Mouse (Mus musculus) hindlimb bud, embryonic 11.5 days (tissue): ENCODE data around the gene Mob3b.

Source experiments
- DNase-seq: peaks from one replicate; pipeline ENCODE4 v3.0.0-alpha.2; 2012; ENCODE audit warnings: low read depth, low spot score; ENCODE audit errors: extremely low spot score

The Mob3b gene

DNA sequence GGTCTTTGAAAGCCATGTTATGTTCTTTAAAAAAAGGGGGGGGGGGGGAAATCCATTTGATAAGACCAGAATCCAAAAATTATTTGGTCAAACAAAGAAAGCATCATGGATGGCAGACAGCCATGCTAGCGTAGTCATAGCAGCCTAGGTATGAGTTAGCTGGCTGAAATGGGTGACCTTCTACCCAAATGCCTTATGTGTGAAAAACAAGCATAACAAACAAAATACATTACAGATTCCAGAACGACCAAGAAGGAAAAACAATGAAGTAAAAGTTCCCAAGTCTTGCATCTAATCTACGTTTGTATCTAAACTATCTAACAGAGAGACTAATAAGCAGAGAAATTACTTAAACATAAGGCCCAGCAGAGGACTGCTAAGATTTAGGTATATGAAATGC is 6.6 kb downstream of the Mob3b start:
- DNase-seq, result no peak

DNA sequence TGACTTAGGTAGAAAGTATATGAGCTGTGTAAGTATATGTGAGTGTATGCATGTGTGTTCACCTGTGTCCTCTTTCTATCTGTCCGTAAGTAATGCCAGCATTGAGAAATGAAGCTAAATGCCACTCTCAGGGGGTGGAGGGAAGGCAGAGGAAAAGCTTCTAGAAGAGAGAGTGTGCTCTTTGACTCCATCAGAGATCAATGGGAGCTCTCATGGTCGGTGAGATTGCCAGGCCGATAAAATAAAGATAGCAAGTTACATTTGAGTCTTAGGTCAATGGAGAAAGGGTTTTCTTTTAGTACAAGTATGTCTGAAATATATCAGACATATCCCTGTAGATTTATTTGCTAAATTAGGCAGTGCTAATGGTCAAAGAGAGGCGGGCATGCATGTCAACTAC is 9.0 kb downstream of the Mob3b start:
- DNase-seq, result no peak

- no peak for DNase-seq
Observed at GRCm38 (mm10) chr4:35146597-35146996, 10.7 kb downstream of the Mob3b start.

GRCm38 (mm10) chr4:35145726-35146125 is 11.6 kb downstream of the Mob3b start:
- no peak for DNase-seq

DNA sequence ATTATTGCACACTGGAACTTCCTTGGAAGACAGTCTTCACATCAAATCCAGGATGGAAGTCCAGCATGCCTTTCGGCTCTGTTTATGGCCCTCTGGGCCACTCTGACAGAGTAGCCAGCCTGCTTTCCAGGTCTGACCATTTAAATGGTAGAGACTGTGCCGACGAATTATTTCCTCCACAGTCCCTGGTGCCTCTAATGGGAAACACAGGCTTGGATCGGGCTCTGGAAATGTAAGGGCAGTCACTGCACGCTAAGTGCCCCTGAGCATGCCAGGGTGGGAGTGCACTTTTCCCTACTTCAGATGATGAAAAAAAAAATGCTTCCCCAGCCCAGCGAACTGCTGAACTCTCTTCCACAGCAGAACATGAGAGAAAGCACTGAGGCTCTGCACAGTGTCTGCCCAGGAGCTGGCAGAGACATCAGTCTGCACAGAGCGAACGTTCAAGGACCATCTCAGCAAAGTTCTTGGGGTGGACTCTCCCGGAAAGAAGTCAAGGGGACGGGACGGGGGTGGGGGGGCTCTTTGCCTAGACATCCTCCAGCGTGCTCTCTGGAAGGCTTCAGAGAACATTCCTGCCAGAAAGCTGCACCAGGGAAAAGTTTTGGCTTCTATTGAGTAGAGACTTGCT is 13.7 kb downstream of the Mob3b start:
- DNase-seq, result no peak

GRCm38 (mm10) chr4:35140317-35140716 is 17.0 kb downstream of the Mob3b start:
- DNase-seq, result no peak

DNA sequence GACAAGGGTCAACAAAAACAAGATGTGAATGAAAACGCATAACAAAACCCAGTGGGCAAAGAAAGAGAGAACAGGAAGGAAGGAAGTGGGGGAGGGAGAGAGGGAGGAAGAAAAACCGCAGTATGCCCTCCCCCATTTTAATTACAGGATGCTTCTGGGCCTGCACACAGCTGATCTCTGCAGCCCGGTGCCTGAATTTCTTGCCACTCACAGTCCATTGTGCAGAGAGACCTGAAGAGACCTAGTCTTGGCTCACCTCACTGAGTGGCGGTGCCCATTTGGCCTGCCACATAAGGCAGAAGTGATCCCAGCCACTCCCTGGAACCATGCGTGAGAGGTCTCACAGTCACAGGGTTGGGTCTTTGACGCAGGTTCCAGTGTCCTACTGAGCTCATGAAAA is 19.2 kb downstream of the Mob3b start:
- no peak for DNase-seq

- no peak for DNase-seq
Observed at GRCm38 (mm10) chr4:35136996-35137395, 20.3 kb downstream of the Mob3b start.

DNA sequence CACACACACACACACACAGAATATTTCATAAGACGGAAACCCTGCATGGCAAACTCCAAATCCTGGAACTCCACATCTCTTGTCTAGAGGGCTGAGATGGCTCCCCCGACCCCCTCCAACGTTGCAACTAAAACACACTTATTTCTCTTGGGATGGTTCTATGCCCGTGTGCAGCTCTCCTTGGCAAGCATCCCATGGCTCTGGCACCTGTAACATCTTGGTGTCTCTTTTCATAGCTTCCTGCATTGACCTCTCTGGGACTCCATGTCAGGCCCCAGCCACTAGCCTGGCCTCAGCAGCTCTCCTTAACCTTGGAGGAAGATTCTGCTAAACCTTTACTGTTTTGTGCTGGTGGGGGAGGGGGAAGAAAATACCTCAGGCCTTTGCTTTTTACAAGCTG is 21.5 kb downstream of the Mob3b start:
- no peak for DNase-seq

GRCm38 (mm10) chr4:35134846-35135611 is 22.3 kb downstream of the Mob3b start:
- DNase-seq, result no peak

DNA sequence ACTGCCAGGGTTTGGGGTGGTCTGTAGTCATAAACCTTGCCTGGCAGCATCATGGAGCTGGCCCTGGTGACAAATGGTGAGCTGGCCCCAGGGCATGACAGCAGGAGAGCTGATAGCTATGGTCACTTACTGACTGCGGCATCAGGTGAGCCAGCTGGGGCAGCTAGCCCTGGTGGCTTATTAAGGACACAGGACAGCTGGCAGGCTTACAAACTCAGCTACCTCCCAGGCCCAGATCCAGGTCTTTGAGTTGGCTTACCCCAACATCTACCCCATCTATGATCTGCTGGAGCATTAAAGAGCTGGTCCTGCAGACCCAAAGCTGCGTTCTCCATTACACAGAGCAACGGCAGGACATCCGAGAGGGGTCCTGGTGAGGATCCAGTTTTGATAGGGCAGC is 23.9 kb downstream of the Mob3b start:
- DNase-seq, result no peak

GRCm38 (mm10) chr4:35131592-35131991 is 25.7 kb downstream of the Mob3b start:
- no peak for DNase-seq

- no peak for DNase-seq
Observed at GRCm38 (mm10) chr4:35130411-35130948, 26.8 kb downstream of the Mob3b start.

GRCm38 (mm10) chr4:35127759-35128158 is 29.5 kb downstream of the Mob3b start:
- no peak for DNase-seq

GRCm38 (mm10) chr4:35126776-35127175 is 30.5 kb downstream of the Mob3b start:
- DNase-seq, result no peak

DNA sequence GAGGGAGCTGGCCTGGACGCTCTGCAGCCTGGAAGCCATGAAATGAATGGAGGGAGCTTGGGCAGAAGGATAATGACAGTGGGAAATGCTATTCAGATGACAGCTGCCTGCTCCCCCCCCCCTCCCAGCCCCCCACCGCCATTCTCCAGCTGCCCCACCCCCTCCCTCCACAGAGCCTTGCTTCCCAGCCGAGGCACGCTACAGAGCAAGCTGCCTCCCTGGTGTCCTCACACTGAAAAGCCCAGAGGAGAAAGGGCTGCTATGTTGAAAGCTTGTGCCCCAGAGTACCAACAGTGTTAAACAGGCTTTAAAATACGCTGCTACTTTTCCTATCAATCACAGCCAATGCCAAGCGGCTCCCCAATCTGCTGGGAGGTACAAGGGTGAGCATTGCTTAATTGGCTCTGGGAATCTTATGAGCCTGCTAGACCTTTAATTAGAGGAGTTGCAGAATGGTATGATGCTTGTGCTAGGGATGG is 31.9 kb downstream of the Mob3b start:
- no peak for DNase-seq

DNA sequence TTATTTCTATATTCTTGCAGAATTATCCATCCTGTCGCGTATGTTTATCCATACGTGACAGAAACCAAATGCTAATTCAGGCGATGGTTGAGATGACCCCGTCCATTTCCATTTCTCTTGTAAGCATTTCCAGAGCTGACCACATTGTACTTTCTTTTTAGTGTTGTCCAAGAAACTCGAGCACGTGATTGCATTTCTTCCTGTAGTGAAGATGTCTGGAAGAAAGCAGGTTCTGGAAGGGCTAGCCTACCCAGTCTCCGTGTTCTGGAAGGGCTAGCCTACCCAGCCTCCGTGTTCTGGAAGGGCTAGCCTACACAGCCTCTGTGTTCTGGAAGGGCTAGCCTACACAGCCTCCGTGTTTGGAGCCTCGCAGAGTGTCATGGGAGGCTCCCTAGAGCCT is 33.3 kb downstream of the Mob3b start:
- DNase-seq, result no peak

DNA sequence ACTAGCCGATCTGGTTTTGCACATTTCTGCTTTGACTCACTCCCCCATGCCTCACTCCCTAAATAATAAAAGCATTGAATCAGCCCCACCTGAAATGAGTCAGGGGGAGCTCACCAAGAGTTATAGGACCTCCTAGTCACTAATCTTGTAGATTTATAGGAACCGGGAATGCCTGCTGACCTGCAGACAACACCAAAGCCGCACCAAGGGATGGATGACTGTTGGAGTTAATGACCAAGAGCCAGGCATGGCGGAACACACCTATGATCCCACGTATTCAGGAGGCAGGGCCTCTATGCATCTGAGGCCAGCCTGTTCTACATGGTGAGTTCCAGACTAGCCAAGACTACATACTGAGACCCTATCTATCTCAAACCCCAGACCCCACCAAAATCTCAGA is 34.2 kb downstream of the Mob3b start:
- DNase-seq, result no peak

DNA sequence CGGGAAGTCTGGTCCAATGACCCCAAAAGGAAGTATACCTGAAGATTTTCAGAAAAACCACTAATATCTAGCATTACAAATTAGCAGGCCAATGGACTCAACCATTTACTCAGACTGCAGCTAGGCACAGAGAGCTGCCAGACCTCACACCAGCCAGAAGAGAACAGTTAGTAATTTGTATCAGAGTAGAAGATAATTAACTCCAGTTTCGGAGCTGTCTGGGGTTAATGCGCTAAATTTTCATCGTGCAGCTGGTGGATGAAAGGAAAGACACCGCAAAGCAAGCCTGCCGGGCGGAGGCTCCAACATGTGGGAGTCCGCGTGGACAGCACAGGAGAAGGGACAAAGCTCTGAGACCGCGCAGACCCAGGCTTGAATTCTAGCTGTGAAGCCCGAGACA is 36.2 kb downstream of the Mob3b start:
- DNase-seq, result no peak

GRCm38 (mm10) chr4:35120575-35120974 is 36.7 kb downstream of the Mob3b start:
- no peak for DNase-seq

GRCm38 (mm10) chr4:35120159-35120558 is 37.1 kb downstream of the Mob3b start:
- no peak for DNase-seq

DNA sequence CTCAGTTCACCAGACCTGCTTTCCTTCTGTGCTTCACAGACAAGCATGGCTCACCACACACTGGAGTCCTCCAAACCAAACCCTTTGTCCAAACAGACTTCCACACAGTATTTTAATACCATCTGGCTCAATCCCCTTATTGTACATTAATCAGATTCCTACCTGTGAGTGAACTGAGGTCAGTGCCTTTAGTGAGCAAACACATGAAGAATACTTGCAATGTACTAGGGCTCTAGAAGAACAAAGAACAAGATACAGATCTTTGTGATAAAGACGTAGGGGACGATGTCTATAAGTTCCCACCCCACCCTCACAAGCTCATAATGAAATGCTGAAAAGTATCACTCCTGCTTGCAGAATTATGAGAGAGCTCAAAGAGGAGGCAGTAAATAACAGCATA is 38.4 kb downstream of the Mob3b start:
- DNase-seq, result no peak
